Mouse (Mus musculus): ENCODE data around the gene Rps10.

Gene Rps10

DNA sequence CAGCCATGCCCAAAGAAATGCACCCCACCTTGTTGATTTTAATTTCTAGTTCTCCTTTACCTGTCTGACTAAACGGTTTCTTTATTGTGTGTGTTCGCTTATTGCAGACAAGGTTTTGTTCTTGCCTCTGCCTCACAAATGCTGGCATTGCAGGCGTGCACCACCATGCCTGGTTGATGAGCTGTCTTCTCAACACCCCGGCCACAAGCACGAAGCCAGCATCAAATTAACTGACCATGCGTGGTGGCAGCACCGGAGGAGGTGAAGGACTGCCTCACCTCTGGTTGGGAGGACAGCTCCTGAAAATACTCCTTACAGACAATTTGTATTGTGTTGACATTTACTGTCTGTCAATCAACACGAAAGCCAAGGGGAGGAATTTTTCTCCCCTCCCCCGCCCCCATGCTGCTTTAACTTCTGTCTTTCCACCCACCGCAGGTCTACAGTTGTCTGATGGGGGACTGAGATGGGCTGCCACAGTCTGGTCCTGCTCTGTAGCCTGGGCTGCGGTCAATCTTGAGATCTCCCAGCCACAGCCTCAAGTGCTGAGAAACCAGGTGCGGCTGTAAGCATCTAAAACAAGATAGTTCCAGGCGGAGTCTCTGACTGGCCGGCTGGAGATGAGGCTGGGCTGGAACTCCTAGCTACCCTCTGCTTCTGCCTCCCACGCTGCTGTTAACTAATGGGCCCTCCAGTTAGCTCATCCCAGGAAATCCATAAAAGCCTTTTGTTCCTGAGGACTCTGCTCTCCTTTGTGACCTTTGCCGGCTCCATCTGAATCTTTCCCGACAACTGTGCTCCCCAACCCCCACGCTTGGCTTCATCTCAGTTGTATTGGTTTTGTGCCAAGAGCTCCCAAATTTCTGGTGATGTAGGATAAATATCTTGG lies at the start of gene Rps10:
Gene Rps10, minus strand, starts transcription at position 538 of the 889 bp plus-strand sequence.
- peak; percentile 53 for DNase-seq (ENCODE audit: low spot score)

GRCm38 (mm10) chr17:27685550-27685913 lies 49.1 kb upstream of the Rps10 start:
- DNase-seq (ENCODE audit: low spot score), result no peak

GRCm38 (mm10) chr17:27684886-27685549 lies 48.5 kb upstream of the Rps10 start:
- DNase-seq (ENCODE audit: low spot score), result peak; percentile 81

DNA sequence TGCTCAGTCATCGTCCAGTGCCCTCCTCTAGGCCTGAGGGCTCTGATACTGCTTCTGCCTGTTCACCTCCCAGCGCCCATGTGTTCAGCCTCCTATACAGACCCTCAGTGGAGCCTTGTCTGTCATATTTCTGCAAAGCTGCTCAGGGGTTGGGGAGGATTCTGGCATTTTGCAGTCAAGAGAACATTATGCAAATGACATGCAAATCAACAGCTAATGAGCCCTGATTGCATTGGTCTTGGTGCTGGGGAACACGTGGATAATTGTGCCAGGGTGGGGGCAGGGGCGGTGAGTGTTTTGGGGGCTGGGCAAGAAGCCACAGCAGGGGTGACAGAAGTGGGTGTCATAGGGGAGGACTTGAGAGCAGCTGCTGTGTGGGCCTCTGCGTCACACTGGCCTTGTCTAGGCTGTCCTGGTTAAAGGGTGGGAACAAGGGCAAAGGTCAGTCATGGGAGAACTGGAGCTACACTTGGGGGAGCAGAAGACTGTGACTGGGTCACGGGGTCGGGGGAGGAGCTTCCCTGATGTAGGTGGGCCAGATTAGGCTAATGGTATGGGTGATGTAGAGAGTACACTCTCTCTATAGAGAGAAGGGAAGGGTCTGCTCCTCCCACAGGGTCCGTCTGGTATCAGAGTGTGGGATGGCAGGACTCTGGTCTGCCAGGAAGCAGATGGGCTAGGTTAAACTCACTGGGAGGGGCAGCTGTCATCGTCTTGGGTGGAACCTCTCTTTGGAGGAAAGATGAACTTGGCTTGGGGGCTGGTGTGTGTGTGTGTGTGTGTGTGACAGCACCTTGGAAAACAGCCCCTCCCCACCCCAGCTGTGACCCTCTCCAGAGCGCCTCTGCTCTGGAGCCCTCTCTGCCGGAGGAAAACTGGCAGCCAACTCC lies 42.7 kb upstream of the Rps10 start:
- no peak for DNase-seq (ENCODE audit: low spot score)

- no peak for DNase-seq (ENCODE audit: low spot score)
Observed at GRCm38 (mm10) chr17:27677756-27678155, 41.3 kb upstream of the Rps10 start.

- no peak for DNase-seq (ENCODE audit: low spot score)
Observed at GRCm38 (mm10) chr17:27676270-27676669, 39.8 kb upstream of the Rps10 start.

DNA sequence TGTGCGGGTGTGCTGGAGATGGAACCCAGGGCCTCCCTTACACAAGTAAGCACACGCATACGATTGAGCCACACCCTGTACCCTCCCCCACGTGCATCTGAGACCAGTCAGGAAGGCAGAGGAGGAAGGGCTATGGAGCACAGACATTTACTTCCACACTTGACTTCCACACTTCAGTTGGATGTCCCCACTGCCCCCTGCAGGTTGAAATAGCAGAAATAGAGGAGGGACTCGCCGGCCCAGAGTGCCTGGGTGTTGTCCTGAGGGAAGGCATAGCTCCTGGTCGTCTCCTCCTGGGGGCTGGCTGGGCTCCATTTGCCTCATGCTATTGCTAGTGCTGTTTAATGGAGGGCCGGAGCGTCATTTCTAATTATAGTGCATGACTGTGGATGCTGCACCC lies 39.0 kb upstream of the Rps10 start:
- no peak for DNase-seq (ENCODE audit: low spot score)

DNA sequence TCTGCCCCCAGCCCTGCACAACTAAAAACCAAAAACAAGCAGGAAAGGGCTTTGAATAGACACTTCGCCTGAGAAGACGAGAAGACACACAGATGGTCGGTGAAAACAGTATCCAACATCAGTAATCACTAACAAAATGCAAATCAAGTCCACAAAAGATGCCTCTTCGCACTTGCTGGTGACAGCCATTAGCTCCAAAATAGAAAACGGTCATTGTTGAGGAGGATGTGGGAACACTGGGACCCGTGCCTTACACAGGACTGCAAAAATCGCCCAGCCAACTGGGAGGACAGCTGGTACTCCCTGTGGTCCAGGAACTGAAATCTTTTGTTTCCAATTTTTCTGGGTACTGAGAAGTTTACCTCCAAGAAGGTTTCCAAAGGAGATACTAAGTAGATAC lies 37.5 kb upstream of the Rps10 start:
- no peak for DNase-seq (ENCODE audit: low spot score)

DNA sequence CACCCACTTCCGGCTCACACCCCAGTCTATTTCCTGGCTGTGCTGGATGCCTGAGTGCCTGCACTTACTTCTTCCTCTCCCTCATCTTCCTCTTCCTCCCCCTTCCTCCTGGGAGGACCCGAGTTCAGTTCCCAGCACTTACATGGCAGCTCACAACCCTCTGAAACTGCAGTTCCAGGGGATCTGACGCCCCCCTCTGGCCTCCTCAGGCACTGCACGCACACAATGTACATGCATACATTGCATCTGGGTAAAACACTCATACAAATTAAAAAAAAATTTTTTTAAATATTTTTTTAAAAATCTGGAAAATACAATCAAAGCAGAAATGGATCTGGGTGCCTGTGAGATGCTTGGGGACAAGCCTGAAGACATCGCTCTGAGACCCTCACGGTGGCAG lies 35.3 kb upstream of the Rps10 start:
- no peak for DNase-seq (ENCODE audit: low spot score)

- DNase-seq (ENCODE audit: low spot score), result no peak
Observed at GRCm38 (mm10) chr17:27658767-27659166, 22.3 kb upstream of the Rps10 start.

DNA sequence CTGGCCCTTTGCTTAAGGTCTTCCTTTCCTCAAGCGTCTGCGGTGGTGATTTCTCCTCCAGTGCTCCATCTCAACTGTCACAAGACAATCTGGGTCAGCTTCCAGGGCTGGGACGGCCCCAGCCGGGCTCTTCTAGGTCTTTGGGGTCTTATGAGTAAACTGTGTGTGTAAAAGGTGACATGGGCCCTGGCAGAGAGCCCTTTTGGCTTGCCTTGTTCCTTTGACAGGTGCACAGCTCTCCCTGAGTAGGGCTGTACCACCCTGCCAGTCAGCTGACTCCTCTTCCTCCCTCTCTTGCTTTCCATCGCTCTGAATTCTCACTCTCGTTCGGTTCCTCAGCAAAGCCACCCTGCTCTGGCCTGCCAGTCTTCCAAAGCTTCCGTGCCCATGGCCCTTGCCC lies 20.7 kb upstream of the Rps10 start:
- no peak for DNase-seq (ENCODE audit: low spot score)

DNA sequence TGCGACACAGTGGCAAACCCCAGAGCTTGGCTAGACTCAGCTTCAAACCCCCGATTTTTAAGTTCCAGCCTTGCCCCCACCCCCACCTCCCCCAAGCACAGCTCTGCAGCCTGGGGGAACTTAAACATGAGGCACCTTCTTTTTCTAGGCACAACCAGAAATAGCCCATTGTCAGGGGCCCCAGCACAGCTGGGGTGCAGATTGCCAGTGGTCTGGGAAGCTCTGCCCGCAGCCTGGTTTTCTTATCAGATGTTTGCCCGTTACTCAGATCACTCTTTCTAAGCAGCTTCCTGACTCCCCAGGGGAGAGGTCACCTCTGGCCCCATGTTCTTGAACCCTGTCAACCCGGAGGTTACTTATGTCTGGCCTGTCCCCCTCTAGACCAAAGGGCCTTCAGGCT lies 19.9 kb upstream of the Rps10 start:
- DNase-seq (ENCODE audit: low spot score), result no peak

DNA sequence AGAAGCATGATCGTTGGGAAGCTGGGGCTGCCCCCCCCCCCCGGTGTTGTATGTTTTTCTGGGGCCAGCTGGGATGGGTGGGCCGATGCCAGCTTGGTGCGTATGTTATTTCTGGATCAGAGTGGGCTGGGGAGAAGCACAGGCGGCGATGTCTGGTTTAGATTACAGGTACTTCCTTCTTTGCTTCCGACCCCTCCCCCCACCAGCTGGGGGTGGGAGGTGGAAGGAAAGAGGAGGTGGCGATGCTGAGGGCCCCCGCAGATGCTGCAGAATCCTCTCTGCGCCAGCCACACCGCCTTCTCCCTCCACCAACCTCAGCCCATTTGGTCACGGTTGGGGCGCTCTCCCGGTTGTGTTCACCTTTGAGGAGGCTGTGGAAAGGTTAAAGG lies 19.5 kb upstream of the Rps10 start:
- DNase-seq (ENCODE audit: low spot score), result peak; percentile 45

DNA sequence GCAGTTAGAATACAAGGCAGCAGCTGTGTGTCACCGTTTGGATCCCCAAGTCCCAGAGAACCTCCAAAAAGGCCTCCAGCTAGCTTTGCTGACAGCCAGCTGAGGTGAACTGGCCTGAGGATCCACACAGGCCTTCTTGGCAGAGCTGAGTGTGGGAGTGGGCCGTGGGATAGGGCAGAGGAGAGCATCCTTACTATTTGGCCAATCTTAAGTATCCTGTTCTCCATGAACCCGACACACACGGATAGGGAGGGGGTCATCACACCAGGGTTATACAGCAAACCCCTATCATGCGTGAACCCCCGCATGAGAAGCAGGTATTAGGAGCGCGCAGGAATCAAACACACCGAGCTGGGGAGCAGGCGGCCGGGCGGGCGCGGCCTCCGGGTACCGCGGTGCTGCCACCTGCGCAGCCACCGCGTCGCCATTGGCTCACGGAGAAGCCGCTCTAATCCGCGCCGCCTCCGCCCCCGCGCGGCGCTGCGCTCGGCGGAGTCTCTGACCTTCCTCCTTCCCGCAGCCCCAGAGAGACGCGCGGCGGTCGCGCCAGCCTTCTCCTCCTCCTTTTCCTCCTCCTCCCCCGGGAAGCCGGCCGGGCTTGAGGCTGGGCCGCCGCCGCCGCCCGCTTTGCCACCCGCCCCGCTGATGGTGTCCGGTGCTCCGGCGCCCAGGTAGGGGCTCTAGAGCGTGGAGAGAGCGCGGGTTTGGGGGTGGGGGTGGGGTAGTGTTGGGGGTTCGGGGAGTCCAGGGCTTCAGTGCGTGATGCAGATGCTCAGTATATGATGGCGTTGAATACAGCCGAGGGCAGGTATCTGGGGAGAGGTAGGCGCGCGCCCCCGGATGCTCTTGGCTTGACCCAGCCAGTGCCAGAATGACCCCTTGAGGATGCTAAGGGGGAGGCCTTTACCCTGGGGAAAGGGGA lies 18.9 kb upstream of the Rps10 start, which contains the start of gene Pacsin1:
Gene Pacsin1, plus strand, starts transcription at position 421 of the 922 bp plus-strand sequence.
- peak; percentile 62 for DNase-seq (ENCODE audit: low spot score)

DNA sequence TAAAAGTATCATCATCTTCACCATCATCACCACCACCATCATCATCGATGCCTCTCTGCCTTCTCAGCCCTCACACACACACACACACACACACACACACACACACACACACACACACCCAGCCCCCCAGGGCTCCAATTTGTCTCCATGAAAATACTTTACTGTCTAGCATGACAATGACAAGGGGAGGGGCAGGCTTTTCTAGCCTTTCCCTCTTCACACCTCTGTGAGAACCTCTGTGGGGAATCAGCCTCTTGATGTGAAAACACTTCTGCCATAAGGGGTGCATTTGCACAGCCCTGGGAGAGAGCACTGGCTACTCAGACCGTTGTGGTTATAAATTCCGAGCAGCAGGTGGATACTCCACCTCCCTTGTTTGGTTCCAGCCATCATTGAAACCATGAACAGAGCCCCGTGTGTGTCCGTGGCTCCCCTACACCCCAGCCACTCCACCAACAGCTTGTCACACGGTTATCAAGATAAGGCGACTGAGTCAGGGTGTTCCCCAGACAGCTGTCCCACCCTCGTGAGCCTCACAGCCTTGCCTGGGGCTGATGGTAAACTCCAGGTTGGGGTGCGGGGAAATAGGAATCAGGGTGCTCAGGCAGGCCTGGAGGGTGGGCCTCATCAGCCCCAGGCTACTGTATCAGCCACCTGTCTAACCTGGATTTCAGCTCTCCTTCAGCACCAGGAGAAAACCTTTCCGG lies 16.9 kb upstream of the Rps10 start:
- no peak for DNase-seq (ENCODE audit: low spot score)

- DNase-seq (ENCODE audit: low spot score), result no peak
Observed at GRCm38 (mm10) chr17:27652046-27652790, 15.7 kb upstream of the Rps10 start.

DNA sequence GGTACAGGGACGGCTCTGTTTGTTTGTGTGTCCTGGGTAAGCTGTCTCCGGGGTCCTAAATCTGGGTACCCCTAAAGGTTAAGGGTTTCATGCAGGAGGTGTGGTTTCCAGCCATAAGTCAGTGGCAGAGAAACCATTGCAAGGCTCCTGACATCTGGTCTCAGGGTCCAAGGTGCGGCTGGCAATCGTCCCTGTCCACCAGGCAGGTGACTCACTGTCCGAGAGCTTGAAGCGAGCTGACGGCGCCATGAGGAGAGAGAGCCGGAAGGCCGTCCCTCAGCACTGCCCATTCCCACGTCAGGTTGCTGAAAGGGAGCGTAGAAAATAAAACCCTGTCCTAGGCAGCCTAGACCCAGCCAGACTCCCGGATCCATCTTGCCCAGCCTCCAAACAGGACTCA lies 14.1 kb upstream of the Rps10 start:
- DNase-seq (ENCODE audit: low spot score), result no peak

DNA sequence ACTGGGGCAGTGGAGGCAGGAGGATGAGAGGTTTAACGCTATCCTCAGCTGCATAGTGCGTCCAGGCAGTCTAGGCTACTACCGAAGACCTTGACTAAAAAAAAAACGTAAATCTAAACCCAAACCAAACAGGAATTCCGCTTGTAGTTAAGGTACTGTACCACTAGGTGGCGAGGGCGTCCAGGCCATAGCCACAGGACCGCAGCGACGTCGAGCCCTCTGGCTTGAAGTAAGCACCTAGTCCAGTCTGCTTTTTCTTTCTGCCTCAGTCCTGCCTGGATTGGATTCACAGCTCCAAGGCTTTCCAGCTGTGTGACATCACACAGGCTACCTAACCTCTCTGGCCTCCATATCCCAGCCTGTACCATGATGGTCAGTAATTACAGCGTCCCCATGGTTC lies 13.7 kb upstream of the Rps10 start:
- DNase-seq (ENCODE audit: low spot score), result peak; percentile 87

DNA sequence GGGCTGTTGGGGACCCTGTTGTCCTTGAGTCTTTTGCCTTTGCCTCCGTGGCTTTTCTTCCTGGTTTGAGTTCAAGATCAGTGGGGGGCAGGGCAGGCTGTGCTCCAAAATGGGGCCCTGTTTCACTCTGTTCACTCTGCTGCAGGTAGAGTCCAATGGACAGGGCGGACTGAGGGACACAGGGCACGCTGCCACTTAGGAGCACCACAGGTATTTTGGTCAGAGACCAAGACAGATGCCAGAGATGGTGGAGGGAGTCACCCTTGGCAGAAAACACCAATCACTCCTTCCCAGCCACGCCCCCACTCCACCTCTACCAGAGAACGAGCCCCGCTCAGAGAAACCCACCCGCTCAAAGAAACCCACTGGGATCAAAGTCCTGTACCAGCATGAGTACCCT lies 9.3 kb upstream of the Rps10 start:
- no peak for DNase-seq (ENCODE audit: low spot score)

- DNase-seq (ENCODE audit: low spot score), result no peak
Observed at GRCm38 (mm10) chr17:27644572-27644971, 8.1 kb upstream of the Rps10 start.

Data from embryo, embryonic 10.5 days (tissue).